Mouse (Mus musculus) cortical plate, adult 2 months (tissue): ENCODE data around the gene Pygo2. TPM values are rescaled to one million over a fixed set of nuclear protein-coding genes. Genes with fewer than 3 reads are reported as not detected.

Experiments
- H3K27ac ChIP-seq: fragments of 200-500 bp; 2 replicates; pipeline ENCODE4 v1.5.1; 2012; ENCODE audit warnings: low read length, control low read depth, inconsistent platforms; ENCODE audit not compliant: insufficient read depth
- H3K4me1 ChIP-seq: fragments of 200-500 bp; 2 replicates; pipeline ENCODE4 v1.6.1; 2011; ENCODE audit warnings: low read length; ENCODE audit not compliant: control insufficient read depth, insufficient read depth
- H3K4me3 ChIP-seq: fragments of 200-500 bp; 2 replicates; pipeline ENCODE4 v1.5.1; 2011; ENCODE audit warnings: mild to moderate bottlenecking, low read length, control low read depth; ENCODE audit not compliant: insufficient read depth
- CTCF ChIP-seq: fragments of 200-500 bp; IDR thresholded peaks from 2 replicates; pipeline ENCODE4 v1.5.1; 2011; ENCODE audit warnings: mild to moderate bottlenecking, control low read depth, low read length; ENCODE audit not compliant: insufficient read depth; ENCODE audit errors: extremely low read depth
- POLR2A ChIP-seq: fragments of 200-500 bp; IDR thresholded peaks from 2 replicates; pipeline ENCODE4 v1.6.1; 2011; ENCODE audit warnings: mild to moderate bottlenecking, low read length, control low read depth; ENCODE audit not compliant: insufficient read depth; ENCODE audit errors: extremely low read depth
- polyA plus RNA-seq: library from polyadenylated mRNA; depleted of rRNA; stranded (reverse); fragments of >200 nt; gene quantifications from 2 replicates; pipeline ENCODE4 v1.2.3, GENCODE M21; 2012; rRNA removed

Pygo2 gene
- polyA plus RNA-seq, 1 experiment: 47.2 TPM

DNA sequence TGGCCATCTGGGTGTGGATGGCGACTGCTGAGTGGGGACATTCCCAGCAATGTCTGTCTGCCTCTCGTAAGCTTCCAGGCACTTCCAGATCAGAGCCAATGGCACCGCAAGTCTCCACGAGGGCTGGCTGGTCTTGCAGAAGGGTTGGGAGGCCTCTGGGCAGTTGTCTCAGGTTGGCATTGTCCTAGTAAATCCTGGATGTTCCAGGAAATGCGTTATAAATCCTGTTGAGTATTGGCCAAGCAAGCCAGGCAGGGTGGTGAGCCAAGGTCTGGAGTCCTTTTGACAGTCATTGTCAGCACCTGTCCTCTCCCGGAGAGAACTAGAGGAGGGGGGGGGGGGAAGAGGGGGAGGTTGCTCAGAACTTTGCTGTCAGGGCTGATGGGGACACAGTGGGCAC is 49.0 kb downstream of the Pygo2 start:
- Histone ChIP-seq H3K4me1 (no peaks in the 10 kb centered on the region), H3K27ac (no peak overlapping the region), H3K4me3 (no peak overlapping the region)
- TF ChIP-seq CTCF (no peak), POLR2A (no peak)

GRCm38 (mm10) chr3:89481488-89481887 is 51.5 kb downstream of the Pygo2 start:
- H3K27ac ChIP-seq: no peak overlapping the region
- H3K4me1 ChIP-seq: no peaks in the 10 kb centered on the region
- no peak overlapping the region for H3K4me3 ChIP-seq
- TF ChIP-seq CTCF (peak; percentile 30; the same call in 1 of the 2 replicates), POLR2A (no peak)

DNA sequence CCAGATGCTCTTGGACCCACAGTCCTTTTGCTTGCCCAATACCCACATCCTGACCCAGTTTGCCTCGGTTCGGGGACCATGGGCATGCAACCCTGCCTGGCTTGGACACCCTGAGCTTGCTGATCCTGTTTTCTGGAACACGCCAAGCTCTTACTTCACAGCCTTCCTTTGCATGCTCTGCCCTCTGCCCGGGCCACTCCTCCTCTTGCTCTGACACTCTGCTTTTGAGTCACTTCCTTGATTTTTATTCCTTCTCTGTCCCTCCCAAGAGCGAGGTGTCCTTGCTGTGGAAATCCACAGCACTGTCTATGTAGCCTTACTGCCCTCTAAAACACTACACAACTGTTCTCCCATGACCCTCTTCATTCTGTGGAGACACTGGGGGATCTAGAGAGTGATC is 52.2 kb downstream of the Pygo2 start:
- Histone ChIP-seq H3K4me1 (no peaks in the 10 kb centered on the region), H3K4me3 (no peak overlapping the region), H3K27ac (no peak overlapping the region)
- TF ChIP-seq POLR2A: no peak
- TF ChIP-seq CTCF: no peak

Other genes with a start within 250 kb of the Pygo2 start
- 84.1 and 86.2 TPM in 2 replicates for gene Fam189b, start 247.1 kb upstream of the Pygo2 start, polyA plus RNA-seq
- 85.1 and 86.1 TPM in 2 replicates for gene Gba, start 227.3 kb upstream of the Pygo2 start, polyA plus RNA-seq
- 68.9 and 70.6 TPM in 2 replicates for gene Thbs3, start 215.0 kb upstream of the Pygo2 start, polyA plus RNA-seq
- 132 and 155 TPM in 2 replicates for gene Mtx1, start 203.1 kb upstream of the Pygo2 start, polyA plus RNA-seq
- gene Muc1, start 201.2 kb upstream of the Pygo2 start, polyA plus RNA-seq: 0.88 and 0.95 TPM in 2 replicates
- 58.2 and 61.9 TPM in 2 replicates for gene Krtcap2, start 184.2 kb upstream of the Pygo2 start, polyA plus RNA-seq
- gene Trim46, start 183.9 kb upstream of the Pygo2 start, polyA plus RNA-seq: 87.2 and 91.0 TPM in 2 replicates
- 150 and 156 TPM in 2 replicates for gene Dpm3, start 170.9 kb upstream of the Pygo2 start, polyA plus RNA-seq
- 106 and 114 TPM in 2 replicates for gene Slc50a1, start 159.6 kb upstream of the Pygo2 start, polyA plus RNA-seq
- gene Efna1, start 149.1 kb upstream of the Pygo2 start, polyA plus RNA-seq: 11.7 and 12.7 TPM in 2 replicates
- gene Efna3, start 107.2 kb upstream of the Pygo2 start, polyA plus RNA-seq: 79.9 and 85.1 TPM in 2 replicates
- 0.59 and 1.1 TPM in 2 replicates for gene Efna4, start 92.2 kb upstream of the Pygo2 start, polyA plus RNA-seq
- 170 and 178 TPM in 2 replicates for gene Adam15, start 80.2 kb upstream of the Pygo2 start, polyA plus RNA-seq
- 0.61 and 0.75 TPM in 2 replicates for gene Dcst2, start 68.2 kb upstream of the Pygo2 start, polyA plus RNA-seq
- 0.06 TPM in 1 of 2 replicates, not detected in the other for gene Dcst1, start 65.0 kb upstream of the Pygo2 start, polyA plus RNA-seq
- gene Zbtb7b, start 35.4 kb upstream of the Pygo2 start, polyA plus RNA-seq: 14.7 and 18.7 TPM in 2 replicates
- gene Lenep, start 27.4 kb upstream of the Pygo2 start, polyA plus RNA-seq: 5.1 and 5.9 TPM in 2 replicates
- gene Flad1, start 18.3 kb upstream of the Pygo2 start, polyA plus RNA-seq: 45.4 and 48.7 TPM in 2 replicates
- gene Cks1b, start 11.8 kb upstream of the Pygo2 start, polyA plus RNA-seq: 5.2 and 5.4 TPM in 2 replicates
- 17.5 and 18.0 TPM in 2 replicates for gene Shc1, start 11.8 kb upstream of the Pygo2 start, polyA plus RNA-seq
- gene Pbxip1, start 6.5 kb downstream of the Pygo2 start, polyA plus RNA-seq: 38.0 and 39.9 TPM in 2 replicates
- gene Pmvk, start 24.3 kb downstream of the Pygo2 start, polyA plus RNA-seq: 71.8 and 71.9 TPM in 2 replicates
- gene Kcnn3, start 90.0 kb downstream of the Pygo2 start, polyA plus RNA-seq: 9.5 and 10.9 TPM in 2 replicates